8 mouse cellular contexts compared by ENCODE assay signal in the genomic region with DNA sequence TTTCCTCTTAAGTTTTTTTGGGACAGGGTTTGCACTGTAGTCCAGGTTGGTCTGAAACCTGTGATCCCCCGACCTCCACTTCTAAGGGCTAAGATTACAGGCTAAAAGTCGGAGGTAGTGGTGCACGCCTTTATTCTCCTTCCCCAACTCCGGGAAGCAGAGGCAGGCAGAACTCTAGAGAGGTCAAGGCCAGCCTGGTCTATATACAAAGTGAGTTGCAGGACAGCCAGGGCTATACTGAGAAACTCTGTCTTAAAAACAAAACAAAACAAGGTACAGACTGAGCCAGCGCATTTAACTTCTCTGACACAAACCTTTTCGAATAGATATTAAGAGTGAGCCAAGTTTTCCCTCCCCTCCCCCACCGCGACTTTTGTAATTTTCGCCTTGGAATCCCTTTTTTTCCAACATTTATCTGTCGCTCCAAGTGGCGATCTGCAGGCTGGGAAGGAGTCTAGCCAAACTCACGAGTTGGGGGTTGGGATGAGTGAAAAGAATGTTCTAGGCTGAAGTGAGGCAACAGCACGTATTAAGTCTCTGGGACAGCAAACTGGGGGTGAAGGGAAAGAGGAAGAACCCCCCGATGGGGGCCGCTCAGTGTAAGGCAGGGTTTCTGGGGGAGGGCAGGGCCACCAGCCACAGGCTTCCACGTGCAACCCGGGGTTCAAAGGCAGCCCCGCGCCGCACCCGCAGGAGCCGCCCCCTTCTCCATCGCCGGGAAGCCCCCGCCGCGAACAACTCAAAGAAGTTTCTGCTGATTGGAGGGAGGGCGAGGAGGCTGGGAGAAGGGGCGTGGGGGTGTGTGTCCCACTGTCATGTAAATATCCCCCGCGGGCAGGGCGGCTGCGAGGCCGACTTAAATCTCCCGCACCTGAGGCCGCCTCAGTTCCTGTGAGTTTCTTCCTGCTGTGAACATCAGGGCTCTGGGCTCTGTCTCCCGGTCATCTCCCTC. TPM values are rescaled to one million over a fixed set of nuclear protein-coding genes. Genes with fewer than 3 reads are reported as not detected.
DNase-seq lines count a peak whose midpoint lies in the region; ATAC-seq and TF ChIP-seq lines count a peak whose summit lies in the region.

No protein-coding gene starts in this region.

- TF ChIP-seq CTCF in E14TG2a.4 (conservative IDR thresholded peaks at IDR 0.05; ENCODE audit: low read length): no peak
- TF ChIP-seq CTCF in midbrain, postnatal 0 days (IDR thresholded peaks at IDR 0.05): no peak

- no peaks in the 10 kb centered on the region for H3K9me3 ChIP-seq in E14TG2a.4 (ENCODE audit: low read length)
- no peaks in the 10 kb centered on the region for H3K9me3 ChIP-seq in forebrain, embryonic 11.5 days (ENCODE audit: control insufficient read depth, low read length)
- no peaks in the 10 kb centered on the region for H3K9me3 ChIP-seq in hindbrain, embryonic 14.5 days (ENCODE audit: control insufficient read depth, low read length)
- H3K9me3 ChIP-seq in liver, embryonic 11.5 days (ENCODE audit: control insufficient read depth, low read length): no peaks in the 10 kb centered on the region
- H3K9me3 ChIP-seq in midbrain, postnatal 0 days (ENCODE audit: low read length): no peaks in the 10 kb centered on the region

- H3K4me3 ChIP-seq in E14TG2a.4 (replicated peaks; ENCODE audit: low read length): peak overlapping the region; percentile 98
- H3K4me3 ChIP-seq in forebrain, embryonic 11.5 days (ENCODE audit: low read depth, low read length): peak overlapping the region; percentile 64
- H3K4me3 ChIP-seq in hindbrain, embryonic 14.5 days (replicated peaks; ENCODE audit: low read length): peak overlapping the region; percentile 48
- peak overlapping the region; percentile 79 for H3K4me3 ChIP-seq in liver, embryonic 11.5 days (ENCODE audit: low read depth, low read length)
- peak overlapping the region; percentile 45 for H3K4me3 ChIP-seq in midbrain, postnatal 0 days (ENCODE audit: low read depth, low read length)

- peak overlapping the region; percentile 96 for H3K4me2 ChIP-seq in forebrain, embryonic 11.5 days (ENCODE audit: low read depth, low read length, severe bottlenecking)
- H3K4me2 ChIP-seq in hindbrain, embryonic 14.5 days (replicated peaks): peak overlapping the region; percentile 67
- H3K4me2 ChIP-seq in liver, embryonic 11.5 days: peak overlapping the region; percentile 98
- peak overlapping the region; percentile 95 for H3K4me2 ChIP-seq in midbrain, postnatal 0 days (ENCODE audit: low read depth, low read length, poor library complexity, severe bottlenecking)

- peak overlapping the region; percentile 86 for H3K9ac ChIP-seq in forebrain, embryonic 11.5 days (ENCODE audit: low read length)
- H3K9ac ChIP-seq in hindbrain, embryonic 14.5 days: peak overlapping the region; percentile 47
- H3K9ac ChIP-seq in liver, embryonic 11.5 days (ENCODE audit: low read depth, low read length): peak overlapping the region; percentile 94
- peak overlapping the region; percentile 62 for H3K9ac ChIP-seq in midbrain, postnatal 0 days (replicated peaks; ENCODE audit: low read length, poor library complexity, severe bottlenecking)

- H3K27ac ChIP-seq in forebrain, embryonic 11.5 days (ENCODE audit: low read depth, low read length): peak overlapping the region; percentile 76
- peak overlapping the region; percentile 49 for H3K27ac ChIP-seq in hindbrain, embryonic 14.5 days
- peak overlapping the region; percentile 95 for H3K27ac ChIP-seq in liver, embryonic 11.5 days (ENCODE audit: low read depth, low read length)
- no peak overlapping the region for H3K27ac ChIP-seq in midbrain, postnatal 0 days (ENCODE audit: low read depth, low read length)

- peak; percentile 30 for ATAC-seq in forebrain, embryonic 11.5 days (replicated peaks; ENCODE audit: low FRiP score)
- ATAC-seq in hindbrain, embryonic 14.5 days (ENCODE audit: low FRiP score): no peak
- peak; percentile 9; the same call in 1 of the 2 replicates for ATAC-seq in liver, embryonic 11.5 days (replicated peaks; ENCODE audit: low FRiP score)
- ATAC-seq in midbrain, postnatal 0 days (ENCODE audit: low FRiP score): no peak

- no peaks in the 10 kb centered on the region for H3K27me3 ChIP-seq in E14TG2a.4 (ENCODE audit: insufficient read depth, low read length)
- no peaks in the 10 kb centered on the region for H3K27me3 ChIP-seq in forebrain, embryonic 11.5 days (ENCODE audit: control insufficient read depth, insufficient read depth, low read length)
- H3K27me3 ChIP-seq in hindbrain, embryonic 14.5 days (ENCODE audit: control insufficient read depth, insufficient read depth, low read length): no peaks in the 10 kb centered on the region
- no peaks in the 10 kb centered on the region for H3K27me3 ChIP-seq in liver, embryonic 11.5 days (replicated peaks; ENCODE audit: control insufficient read depth, insufficient read depth, low read length)
- H3K27me3 ChIP-seq in midbrain, postnatal 0 days (ENCODE audit: insufficient read depth, low read length): no peaks in the 10 kb centered on the region

- H3K4me1 ChIP-seq in E14TG2a.4 (replicated peaks; ENCODE audit: low read depth, low read length): peaks cover 66% of the 10 kb centered on the region
- H3K4me1 ChIP-seq in forebrain, embryonic 11.5 days (replicated peaks; ENCODE audit: control insufficient read depth, insufficient read depth, low read length): peaks cover 9% of the 10 kb centered on the region
- peaks cover 19% of the 10 kb centered on the region for H3K4me1 ChIP-seq in hindbrain, embryonic 14.5 days (replicated peaks; ENCODE audit: control insufficient read depth, insufficient read depth, low read length)
- H3K4me1 ChIP-seq in liver, embryonic 11.5 days (replicated peaks; ENCODE audit: control insufficient read depth, insufficient read depth, low read length): peaks cover 33% of the 10 kb centered on the region
- H3K4me1 ChIP-seq in midbrain, postnatal 0 days (ENCODE audit: insufficient read depth, low read length): peaks cover 12% of the 10 kb centered on the region; the same call in 1 of the 2 replicates

- peaks cover 32% of the 10 kb centered on the region for H3K36me3 ChIP-seq in E14TG2a.4 (ENCODE audit: insufficient read depth, low read length)
- H3K36me3 ChIP-seq in forebrain, embryonic 11.5 days (ENCODE audit: control insufficient read depth, insufficient read depth, low read length): no peaks in the 10 kb centered on the region
- no peaks in the 10 kb centered on the region for H3K36me3 ChIP-seq in hindbrain, embryonic 14.5 days (replicated peaks; ENCODE audit: control insufficient read depth, insufficient read depth)
- H3K36me3 ChIP-seq in liver, embryonic 11.5 days (ENCODE audit: control insufficient read depth, insufficient read depth, low read length): no peaks in the 10 kb centered on the region
- H3K36me3 ChIP-seq in midbrain, postnatal 0 days (ENCODE audit: insufficient read depth, low read length): no peaks in the 10 kb centered on the region

- 10% methylated on average over 37 of the region's 37 CpGs for WGBS in forebrain, embryonic 11.5 days
- 9% methylated on average over 37 of the region's 37 CpGs for WGBS in hindbrain, embryonic 14.5 days
- WGBS in liver, embryonic 11.5 days: 6% methylated on average over 37 of the region's 37 CpGs
- WGBS in midbrain, postnatal 0 days: 8% methylated on average over 37 of the region's 37 CpGs

- intact Hi-C loops in left cerebral cortex, postnatal 14 days (cut with DNase I): no loop called here

- peak; percentile 82 for DNase-seq in adipocyte (ENCODE audit: low spot score)
- DNase-seq in forebrain, embryonic 11.5 days (ENCODE audit: low spot score): peak; percentile 91
- DNase-seq in hindbrain, embryonic 14.5 days (ENCODE audit: low spot score): no peak
- DNase-seq in liver, embryonic 11.5 days (ENCODE audit: low spot score): peak; percentile 87
- peak; percentile 45 for DNase-seq in midbrain, postnatal 0 days (ENCODE audit: low spot score)
- peak; percentile 71 for DNase-seq in thymus, postnatal 0 days (ENCODE audit: low spot score)
- DNase-seq in left cerebral cortex, postnatal 14 days (ENCODE audit: low spot score in 2 of 2): no peak

RNA-seq across cellular contexts. Expression of a gene that starts 4.3 kb away (rescaled TPM):
- 817 and 824 TPM in 2 replicates for polyA plus RNA-seq in forebrain, embryonic 11.5 days (2014; fragmentation: Nextera tagmentation; extraction: Ambion mirVana)
- 339 and 347 TPM in 2 replicates for polyA plus RNA-seq in hindbrain, embryonic 14.5 days (2014; fragmentation: Nextera tagmentation; extraction: Ambion mirVana)
- 641 and 659 TPM in 2 replicates for polyA plus RNA-seq in liver, embryonic 11.5 days (2014; fragmentation: Nextera tagmentation; extraction: Ambion mirVana)
- total RNA-seq in midbrain, postnatal 0 days (2014; rRNA removed): 190 and 269 TPM in 2 replicates
- polyA plus RNA-seq in midbrain, postnatal 0 days (2015; fragmentation: Nextera tagmentation; extraction: Ambion mirVana): 302 and 345 TPM in 2 replicates
- 418 and 429 TPM in 2 replicates for polyA plus RNA-seq in thymus, postnatal 0 days (2015; fragmentation: Nextera tagmentation; extraction: Ambion mirVana)
- 100 to 1,000 TPM; 171 to 193 TPM for total RNA-seq in left cerebral cortex, postnatal 14 days (2021)

RNA-seq across cellular contexts. Expression of a gene that starts 12.8 kb away (rescaled TPM):
- polyA plus RNA-seq in forebrain, embryonic 11.5 days (2014; fragmentation: Nextera tagmentation; extraction: Ambion mirVana): 35.9 and 39.6 TPM in 2 replicates
- 66.6 and 67.2 TPM in 2 replicates for polyA plus RNA-seq in hindbrain, embryonic 14.5 days (2014; fragmentation: Nextera tagmentation; extraction: Ambion mirVana)
- 22.1 and 25.1 TPM in 2 replicates for polyA plus RNA-seq in liver, embryonic 11.5 days (2014; fragmentation: Nextera tagmentation; extraction: Ambion mirVana)
- total RNA-seq in midbrain, postnatal 0 days (2014; rRNA removed): 87.3 and 96.1 TPM in 2 replicates
- 76.2 and 82.7 TPM in 2 replicates for polyA plus RNA-seq in midbrain, postnatal 0 days (2015; fragmentation: Nextera tagmentation; extraction: Ambion mirVana)
- 13.6 and 15.4 TPM in 2 replicates for polyA plus RNA-seq in thymus, postnatal 0 days (2015; fragmentation: Nextera tagmentation; extraction: Ambion mirVana)
- total RNA-seq in left cerebral cortex, postnatal 14 days (2021): 10 to 100 TPM; 42.6 to 47.8 TPM

RNA-seq across cellular contexts. Expression of a gene that starts 16.0 kb away (rescaled TPM):
- polyA plus RNA-seq in forebrain, embryonic 11.5 days (2014; fragmentation: Nextera tagmentation; extraction: Ambion mirVana): 10.5 and 12.1 TPM in 2 replicates
- 1.6 and 1.9 TPM in 2 replicates for polyA plus RNA-seq in hindbrain, embryonic 14.5 days (2014; fragmentation: Nextera tagmentation; extraction: Ambion mirVana)
- 9.6 and 10.2 TPM in 2 replicates for polyA plus RNA-seq in liver, embryonic 11.5 days (2014; fragmentation: Nextera tagmentation; extraction: Ambion mirVana)
- total RNA-seq in midbrain, postnatal 0 days (2014; rRNA removed): 1.7 and 2.4 TPM in 2 replicates
- 0.73 and 1.2 TPM in 2 replicates for polyA plus RNA-seq in midbrain, postnatal 0 days (2015; fragmentation: Nextera tagmentation; extraction: Ambion mirVana)
- 3.5 and 3.7 TPM in 2 replicates for polyA plus RNA-seq in thymus, postnatal 0 days (2015; fragmentation: Nextera tagmentation; extraction: Ambion mirVana)
- 1 to 10 TPM; 1.8 to 2.2 TPM for total RNA-seq in left cerebral cortex, postnatal 14 days (2021)

RNA-seq across cellular contexts. Expression of a gene that starts 32.0 kb away (rescaled TPM):
- 27.1 and 35.4 TPM in 2 replicates for polyA plus RNA-seq in forebrain, embryonic 11.5 days (2014; fragmentation: Nextera tagmentation; extraction: Ambion mirVana)
- polyA plus RNA-seq in hindbrain, embryonic 14.5 days (2014; fragmentation: Nextera tagmentation; extraction: Ambion mirVana): 27.2 TPM in 2 replicates
- 51.9 and 53.7 TPM in 2 replicates for polyA plus RNA-seq in liver, embryonic 11.5 days (2014; fragmentation: Nextera tagmentation; extraction: Ambion mirVana)
- total RNA-seq in midbrain, postnatal 0 days (2014; rRNA removed): 17.7 and 30.7 TPM in 2 replicates
- 23.8 and 28.9 TPM in 2 replicates for polyA plus RNA-seq in midbrain, postnatal 0 days (2015; fragmentation: Nextera tagmentation; extraction: Ambion mirVana)
- polyA plus RNA-seq in thymus, postnatal 0 days (2015; fragmentation: Nextera tagmentation; extraction: Ambion mirVana): 28.8 and 29.5 TPM in 2 replicates
- total RNA-seq in left cerebral cortex, postnatal 14 days (2021): 10 to 100 TPM; 13.0 to 14.1 TPM

Comparison
In these comparisons a context has a peak if more than half of its experiments do, and no peak if none do; other contexts are left out.
1. H3K4me3 ChIP-seq: peak in every context shown above with its lines; median percentile 98 in E14TG2a.4; 79 in liver, embryonic 11.5 days; 64 in forebrain, embryonic 11.5 days; 48 in hindbrain, embryonic 14.5 days; 45 in midbrain, postnatal 0 days.
2. DNase-seq: peak in adipocyte (single experiment), forebrain, embryonic 11.5 days (single experiment), liver, embryonic 11.5 days (single experiment), midbrain, postnatal 0 days (single experiment) and thymus, postnatal 0 days (single experiment); none in hindbrain, embryonic 14.5 days (single experiment) and left cerebral cortex, postnatal 14 days (0 of 2).
3. ATAC-seq: peak in forebrain, embryonic 11.5 days (single experiment) and liver, embryonic 11.5 days (single experiment); none in hindbrain, embryonic 14.5 days (single experiment) and midbrain, postnatal 0 days (single experiment).
4. Peak in every context shown above with its lines, with median percentiles within 50 percentile points of each other: H3K4me2 ChIP-seq and H3K9ac ChIP-seq.